30 mouse cellular contexts compared by ENCODE assay signal in the genomic region with DNA sequence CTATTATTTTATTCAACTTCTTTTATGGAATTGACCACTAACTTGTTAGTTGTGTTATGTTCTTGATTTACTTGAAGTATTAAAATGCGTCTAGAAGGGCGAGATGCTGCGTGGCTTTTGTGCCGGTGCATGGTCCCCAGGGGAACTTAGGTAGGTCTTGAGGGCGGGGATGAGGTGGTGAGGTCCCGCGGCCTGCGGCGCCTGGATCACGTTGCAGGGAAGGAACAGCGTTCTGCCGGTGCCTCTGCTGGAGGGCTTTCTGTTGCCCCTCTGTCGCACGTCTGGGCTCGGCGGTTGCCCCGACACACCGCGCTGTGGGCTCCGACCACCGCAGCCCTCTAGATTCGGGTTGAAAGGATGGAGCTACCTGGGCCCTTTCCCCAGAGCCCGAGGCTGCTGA.
DNase-seq lines count a peak whose midpoint lies in the region; ATAC-seq and TF ChIP-seq lines count a peak whose summit lies in the region.
"Had no signal": no experiment of that assay in that cellular context is flagged by ENCODE, and none has a peak within 500 bp of the region (broad histone marks: within the 10 kb centered on the region; RNA-seq: fewer than 3 reads in every experiment).

No protein-coding gene starts in this region.

- no peak for TF ChIP-seq CTCF in E14TG2a.4 (conservative IDR thresholded peaks at IDR 0.05; ENCODE audit: low read length)
- no peak for TF ChIP-seq CTCF in thymus, adult 2 months (IDR thresholded peaks at IDR 0.05; ENCODE audit: borderline replicate concordance, control insufficient read depth, extremely low read depth, insufficient read depth, low read length, poor library complexity)

- H3K9ac ChIP-seq in heart, embryonic 13.5 days = no peak overlapping the region
- peak overlapping the region; percentile 10; the same call in 1 of the 2 replicates for H3K9ac ChIP-seq in ES-E14 (ENCODE audit: insufficient read depth, low read depth, low read length, poor library complexity, severe bottlenecking)
- no peak overlapping the region for H3K9ac ChIP-seq in limb, embryonic 12.5 days (replicated peaks)
- H3K9ac ChIP-seq: embryonic facial prominence, embryonic 12.5 days; forebrain, embryonic 15.5 days; liver, embryonic 14.5 days; midbrain, embryonic 15.5 days; neural tube, embryonic 15.5 days had no signal

- intact Hi-C loops in heart, postnatal 25 days (cut with DNase I) = no loop called here

- 46% methylated on average over 23 of the region's 23 CpGs for WGBS in heart, embryonic 13.5 days
- WGBS in limb, embryonic 12.5 days = 25% methylated on average over 23 of the region's 23 CpGs
- WGBS in thymus, adult 2 months = 49% methylated on average over 23 of the region's 23 CpGs

- DNase-seq in heart, postnatal 25 days (ENCODE audit: low spot score) = no peak
- no peak for DNase-seq in ES-E14 (ENCODE audit: low read depth, low spot score)
- DNase-seq in c-Kit-positive CD71-positive TER-119-positive erythroid progenitor cells, embryonic 14.5 days (ENCODE audit: low spot score) = no peak
- DNase-seq in thymus, adult 2 months = no peak
- DNase-seq: adrenal gland, postnatal 10 days; B cell, adult 2 months; cerebellum, adult 11 months; cerebellum, adult 9-10 months; embryo, embryonic 11 days; gastrocnemius, postnatal 25 days; heart, adult 18-20 months; kidney, adult 8-10 months; kidney, postnatal 4 days; left cerebral cortex, postnatal 4 days; liver; lung, adult 2 months; lung, postnatal 10 days; right cerebral cortex, adult 18-20 months; thymus, postnatal 4 days had no signal

- peak overlapping the region; percentile 25; the same call in 1 of the 2 replicates for H3K4me2 ChIP-seq in heart, embryonic 13.5 days
- 0 out of 2 replicates have a peak overlapping the region, but pooled peaks have one; percentile 23 for H3K4me2 ChIP-seq in limb, embryonic 12.5 days
- H3K4me2 ChIP-seq: embryonic facial prominence, embryonic 12.5 days; forebrain, embryonic 15.5 days; midbrain, embryonic 15.5 days; neural tube, embryonic 15.5 days had no signal

- no peak overlapping the region for H3K4me3 ChIP-seq in heart, embryonic 13.5 days
- H3K4me3 ChIP-seq in E14TG2a.4 (replicated peaks; ENCODE audit: low read length) (peak overlapping the region; percentile 65), ES-E14 (ENCODE audit: insufficient read depth in 1 of 2, low read depth in 1 of 2, low read length in 2 of 2, poor library complexity in 1 of 2, severe bottlenecking in 1 of 2) (peak overlapping the region; percentile 39 to 50)
- no peak overlapping the region for H3K4me3 ChIP-seq in limb, embryonic 12.5 days (replicated peaks)
- H3K4me3 ChIP-seq in thymus, adult 2 months (ENCODE audit: control insufficient read depth, insufficient read depth, low read length) = no peak overlapping the region
- H3K4me3 ChIP-seq: embryonic facial prominence, embryonic 12.5 days; forebrain, embryonic 15.5 days; midbrain, embryonic 15.5 days; neural tube, embryonic 15.5 days had no signal

- H3K27ac ChIP-seq in heart, embryonic 13.5 days (replicated peaks) = no peak overlapping the region
- H3K27ac ChIP-seq in ES-E14 (ENCODE audit: insufficient read depth, low read depth, low read length, poor library complexity, severe bottlenecking) = no peak overlapping the region
- no peak overlapping the region for H3K27ac ChIP-seq in limb, embryonic 12.5 days
- H3K27ac ChIP-seq in thymus, adult 2 months (ENCODE audit: control insufficient read depth, insufficient read depth, low read length) = no peak overlapping the region
- H3K27ac ChIP-seq: embryonic facial prominence, embryonic 12.5 days; forebrain, embryonic 15.5 days; kidney, postnatal 0 days; liver, embryonic 14.5 days; macrophage; midbrain, embryonic 15.5 days; neural tube, embryonic 15.5 days had no signal

- in situ Hi-C loops in ES-E14 (cut with MboI; ENCODE audit: low sequenced_read_pairs in 2 of 2, unreplicated experiment in 2 of 2) = no loop called here

- ATAC-seq in heart, embryonic 13.5 days (ENCODE audit: extremely low read depth, insufficient number of reproducible peaks, low FRiP score, low TSS enrichment) = no peak
- no peak for ATAC-seq in limb, embryonic 12.5 days (ENCODE audit: insufficient number of reproducible peaks, insufficient read depth, low FRiP score, low TSS enrichment, low read depth)
- ATAC-seq: forebrain, embryonic 15.5 days; intestine, embryonic 16.5 days; midbrain, embryonic 15.5 days had no signal

- H3K27me3 ChIP-seq in heart, embryonic 13.5 days (replicated peaks) = no peaks in the 10 kb centered on the region
- H3K27me3 ChIP-seq in E14TG2a.4 (ENCODE audit: insufficient read depth, low read length) = peaks cover 10% of the 10 kb centered on the region
- peaks cover 8% of the 10 kb centered on the region; the same call in 1 of the 2 replicates for H3K27me3 ChIP-seq in limb, embryonic 12.5 days
- no peaks in the 10 kb centered on the region for H3K27me3 ChIP-seq in thymus, adult 2 months (ENCODE audit: control insufficient read depth, insufficient read depth, low read length)
- H3K27me3 ChIP-seq: forebrain, embryonic 15.5 days; midbrain, embryonic 15.5 days; neural tube, embryonic 15.5 days had no signal

- H3K4me1 ChIP-seq in heart, embryonic 13.5 days = peaks cover 23% of the 10 kb centered on the region
- peaks cover 5% of the 10 kb centered on the region; the same call in 1 of the 2 replicates for H3K4me1 ChIP-seq in E14TG2a.4 (replicated peaks; ENCODE audit: low read depth, low read length)
- no peaks in the 10 kb centered on the region for H3K4me1 ChIP-seq in ES-E14 (ENCODE audit: control insufficient read depth in 2 of 2, insufficient read depth in 2 of 2, low read length in 2 of 2, poor library complexity in 1 of 2)
- no peaks in the 10 kb centered on the region for H3K4me1 ChIP-seq in limb, embryonic 12.5 days (replicated peaks)
- no peaks in the 10 kb centered on the region for H3K4me1 ChIP-seq in thymus, adult 2 months (replicated peaks; ENCODE audit: control insufficient read depth, insufficient read depth, low read length)
- H3K4me1 ChIP-seq: embryonic facial prominence, embryonic 12.5 days; forebrain, embryonic 15.5 days; midbrain, embryonic 15.5 days; neural tube, embryonic 15.5 days had no signal

- no peaks in the 10 kb centered on the region for H3K9me3 ChIP-seq in heart, embryonic 13.5 days
- H3K9me3 ChIP-seq in E14TG2a.4 (ENCODE audit: low read length) = 0 out of 2 replicates have a peak, but pooled peaks cover 5% of the 10 kb centered on the region
- no peaks in the 10 kb centered on the region; the same call in 1 of the 2 replicates for H3K9me3 ChIP-seq in ES-E14 (ENCODE audit: control insufficient read depth, insufficient read depth, low read depth, low read length)
- H3K9me3 ChIP-seq in limb, embryonic 12.5 days = no peaks in the 10 kb centered on the region
- H3K9me3 ChIP-seq: embryonic facial prominence, embryonic 12.5 days; forebrain, embryonic 15.5 days; midbrain, embryonic 15.5 days; neural tube, embryonic 15.5 days had no signal

- no peak for TF ChIP-seq POLR2A in thymus, adult 2 months (IDR thresholded peaks at IDR 0.05; ENCODE audit: control insufficient read depth, extremely low read depth, insufficient read depth, low read length, poor library complexity)

- no peaks in the 10 kb centered on the region for H3K36me3 ChIP-seq in heart, embryonic 13.5 days
- H3K36me3 ChIP-seq in E14TG2a.4 (ENCODE audit: insufficient read depth, low read length) (no peaks in the 10 kb centered on the region), ES-E14 (ENCODE audit: control insufficient read depth, insufficient read depth, low read length, poor library complexity, severe bottlenecking) (no peaks in the 10 kb centered on the region)
- no peaks in the 10 kb centered on the region for H3K36me3 ChIP-seq in limb, embryonic 12.5 days
- no peaks in the 10 kb centered on the region for H3K36me3 ChIP-seq in thymus, adult 2 months (ENCODE audit: control insufficient read depth, insufficient read depth, low read length)
- H3K36me3 ChIP-seq: embryonic facial prominence, embryonic 12.5 days; forebrain, embryonic 15.5 days; midbrain, embryonic 15.5 days; neural tube, embryonic 15.5 days had no signal

TF ChIP-seq in ES-E14, 5 proteins besides CTCF, POLR2A, EP300 and RAD21:
- no peak for TF ChIP-seq ZNF384 (IDR thresholded peaks at IDR 0.05; ENCODE audit: low read depth, low read length)
- no peak for TF ChIP-seq HCFC1 (IDR thresholded peaks at IDR 0.05; ENCODE audit: borderline replicate concordance, insufficient read depth, low read length)
- TF ChIP-seq ZC3H11A (IDR thresholded peaks at IDR 0.05; ENCODE audit: borderline replicate concordance, low read depth, low read length) = no peak
- no peak for TF ChIP-seq MAFK (IDR thresholded peaks at IDR 0.05; ENCODE audit: insufficient read depth, low read depth, low read length)
- TF ChIP-seq CHD2 (IDR thresholded peaks at IDR 0.05; ENCODE audit: low read depth, low read length) = no peak

Comparison
In these comparisons a context has a peak if more than half of its experiments do, and no peak if none do; other contexts are left out.
1. H3K4me3 ChIP-seq: peak in E14TG2a.4 (single experiment) and ES-E14 (2 of 2); none in heart, embryonic 13.5 days (single experiment), limb, embryonic 12.5 days (single experiment) and thymus, adult 2 months (single experiment).